Mouse (Mus musculus) C2C12 (cell line): ENCODE data around the gene Minar1.

Experiments used
- CTCF ChIP-seq: IDR thresholded peaks from one replicate; pipeline ENCODE4 v1.5.1; 2011; ENCODE audit not compliant: control insufficient read depth, insufficient read depth, insufficient read length
- FOSL1 ChIP-seq: IDR thresholded peaks from one replicate; pipeline ENCODE4 v1.8.0; 2011; ENCODE audit warnings: mild to moderate bottlenecking, low read length; ENCODE audit not compliant: poor library complexity, insufficient read depth, severe bottlenecking
- MYOD1 ChIP-seq: IDR thresholded peaks from one replicate; pipeline ENCODE4 v1.6.1; 2011; ENCODE audit warnings: low read depth; ENCODE audit not compliant: control insufficient read depth, insufficient read length
- MYOG ChIP-seq: IDR thresholded peaks from one replicate; pipeline ENCODE4 v1.6.1; 2011; ENCODE audit not compliant: control insufficient read depth, insufficient read length; ENCODE audit errors: extremely low read depth
- USF1 ChIP-seq: IDR thresholded peaks from one replicate; pipeline ENCODE4 v1.6.1; 2011; ENCODE audit warnings: low read depth, mild to moderate bottlenecking, control low read depth, moderate library complexity

DNA sequence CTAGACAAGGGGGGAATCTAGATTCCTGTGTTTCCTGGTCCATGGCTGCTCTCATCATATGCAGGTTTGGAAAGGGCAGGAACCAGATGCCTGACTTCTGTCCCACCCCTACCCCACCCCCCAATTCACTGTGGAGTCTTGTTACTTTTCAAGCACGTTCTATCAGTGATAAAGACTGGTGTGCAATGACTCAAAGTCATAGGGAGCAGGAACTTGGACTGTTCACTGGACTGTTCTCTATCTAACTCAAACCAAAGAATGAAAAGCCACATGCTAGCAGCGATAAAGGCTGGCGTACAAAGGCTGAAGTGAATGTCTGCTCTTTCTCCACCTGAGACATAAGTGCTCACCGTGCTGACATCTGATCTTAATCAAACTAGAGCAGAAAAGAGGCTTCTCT is 12.3 kb downstream of the Minar1 start:
- TF ChIP-seq CTCF (no peak), USF1 (no peak), MYOD1 (no peak), FOSL1 (no peak), MYOG (no peak)
